Comparison of ENCODE assay signal across 14 mouse cellular contexts in genomic region chr17:62467072-62467471, GRCm38 (mm10).
DNase-seq lines count a peak whose midpoint lies in the region.
"Had no signal": no experiment of that assay in that cellular context is flagged by ENCODE, and none has a peak within 500 bp of the region (broad histone marks: within the 10 kb centered on the region; RNA-seq: fewer than 3 reads in every experiment).

No protein-coding gene starts in this region.

- intact Hi-C loops in left cerebral cortex, postnatal 14 days (cut with DNase I), result no loop called here

- peak; percentile 68 for DNase-seq in fat pad, adult 2 months (ENCODE audit: extremely low read depth, low read depth, low spot score)
- peak; percentile 65 for DNase-seq in gonadal fat pad, adult 2 months (ENCODE audit: low read depth)
- no peak for DNase-seq in frontal cortex, postnatal 25 days (ENCODE audit: low spot score in 2 of 2)
- no peak for DNase-seq in left cerebral cortex, postnatal 14 days (ENCODE audit: low spot score in 2 of 2)
- DNase-seq: adrenal gland, adult 2 months; adrenal gland, adult 8-10 months; adrenal gland, postnatal 10 days; adrenal gland, postnatal 14 days; adrenal gland, postnatal 25 days; adrenal gland, postnatal 36 days; B cell, adult 2 months; cerebellum, adult 11 months; cerebellum, adult 11-12 months; cerebellum, adult 18-20 months had no signal

Comparison
In these comparisons a context has a peak if more than half of its experiments do, and no peak if none do; other contexts are left out.
1. DNase-seq: peak in fat pad, adult 2 months (single experiment) and gonadal fat pad, adult 2 months (single experiment); none in frontal cortex, postnatal 25 days (0 of 2) and left cerebral cortex, postnatal 14 days (0 of 2).